Mouse (Mus musculus): ENCODE data around the gene Gjb6. TPM values are rescaled to one million over a fixed set of nuclear protein-coding genes. Genes with fewer than 3 reads are reported as not detected.

The Gjb6 gene
- total and polyA plus RNA-seq, 2 experiments from 2014 or later = 18.3 to 18.7 TPM

DNA sequence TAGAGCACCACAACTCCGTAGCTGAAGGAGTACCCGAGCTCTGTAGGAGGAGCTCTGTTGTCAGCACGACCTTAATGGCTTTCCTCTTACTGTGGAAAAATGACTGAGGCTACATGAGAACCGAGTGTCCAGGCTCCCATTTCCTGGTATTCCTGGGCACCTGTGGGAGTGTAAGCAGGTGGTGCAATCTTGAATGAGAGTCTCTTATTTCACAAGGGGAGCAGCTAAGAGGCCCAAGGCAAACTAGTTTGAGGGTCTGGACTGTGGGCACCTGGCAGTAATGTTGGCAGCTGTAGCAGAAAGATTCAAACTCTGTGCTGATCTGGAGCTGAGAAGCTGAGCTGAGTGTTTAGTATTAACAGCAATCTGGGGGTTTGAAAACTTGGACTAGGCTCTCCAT is 6.0 kb downstream of the Gjb6 start:
- no peak overlapping the region for H3K27ac ChIP-seq (ENCODE audit: low read depth, low read length)
- H3K4me2 ChIP-seq (ENCODE audit: low read depth) = no peak overlapping the region
- H3K4me1 ChIP-seq (ENCODE audit: insufficient read depth) = no peaks in the 10 kb centered on the region
- 77% methylated on average over 4 of the region's 4 CpGs for WGBS
- H3K36me3 ChIP-seq (ENCODE audit: insufficient read depth) = no peaks in the 10 kb centered on the region
- no peak for ATAC-seq
- no peak overlapping the region for H3K4me3 ChIP-seq (ENCODE audit: low read depth, low read length)
- H3K27me3 ChIP-seq (ENCODE audit: insufficient read depth, low read length) = peaks cover 7% of the 10 kb centered on the region
- no peaks in the 10 kb centered on the region for H3K9me3 ChIP-seq (ENCODE audit: low read length)
- DNase-seq = no peak
- TF ChIP-seq CTCF (IDR thresholded peaks at IDR 0.05; ENCODE audit: low read depth) = no peak
- no peak overlapping the region for H3K9ac ChIP-seq

DNA sequence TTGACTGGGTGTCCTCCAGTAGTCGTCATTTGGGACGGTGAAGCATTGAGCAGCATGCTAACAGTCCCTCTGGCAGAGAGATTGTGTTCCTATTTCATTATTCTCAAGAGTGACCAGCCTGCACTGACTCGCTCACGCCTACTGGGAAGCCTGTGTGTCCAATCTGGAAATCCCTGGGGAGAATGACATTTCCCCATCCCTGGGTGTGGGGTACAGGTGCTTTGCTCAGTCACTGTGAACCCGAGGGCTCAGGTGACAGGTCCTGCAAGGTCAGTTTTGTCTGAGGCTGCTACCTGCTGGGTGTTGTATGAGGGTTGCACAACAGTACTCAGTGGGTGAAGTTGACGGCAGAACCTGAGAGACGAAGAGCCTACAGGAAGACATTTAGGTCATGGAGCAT is 11.1 kb downstream of the Gjb6 start:
- Histone ChIP-seq H3K9me3 (ENCODE audit: low read length) (no peaks in the 10 kb centered on the region), H3K27ac (ENCODE audit: low read depth, low read length) (no peak overlapping the region), H3K9ac (no peak overlapping the region), H3K4me1 (ENCODE audit: insufficient read depth) (no peaks in the 10 kb centered on the region), H3K36me3 (ENCODE audit: insufficient read depth) (no peaks in the 10 kb centered on the region), H3K4me2 (ENCODE audit: low read depth) (no peak overlapping the region), H3K27me3 (ENCODE audit: insufficient read depth, low read length) (no peaks in the 10 kb centered on the region), H3K4me3 (ENCODE audit: low read depth, low read length) (no peak overlapping the region)
- no peak for TF ChIP-seq CTCF (IDR thresholded peaks at IDR 0.05; ENCODE audit: low read depth)
- DNase-seq = no peak
- ATAC-seq = no peak
- 82% methylated on average over 7 of the region's 7 CpGs for WGBS

DNA sequence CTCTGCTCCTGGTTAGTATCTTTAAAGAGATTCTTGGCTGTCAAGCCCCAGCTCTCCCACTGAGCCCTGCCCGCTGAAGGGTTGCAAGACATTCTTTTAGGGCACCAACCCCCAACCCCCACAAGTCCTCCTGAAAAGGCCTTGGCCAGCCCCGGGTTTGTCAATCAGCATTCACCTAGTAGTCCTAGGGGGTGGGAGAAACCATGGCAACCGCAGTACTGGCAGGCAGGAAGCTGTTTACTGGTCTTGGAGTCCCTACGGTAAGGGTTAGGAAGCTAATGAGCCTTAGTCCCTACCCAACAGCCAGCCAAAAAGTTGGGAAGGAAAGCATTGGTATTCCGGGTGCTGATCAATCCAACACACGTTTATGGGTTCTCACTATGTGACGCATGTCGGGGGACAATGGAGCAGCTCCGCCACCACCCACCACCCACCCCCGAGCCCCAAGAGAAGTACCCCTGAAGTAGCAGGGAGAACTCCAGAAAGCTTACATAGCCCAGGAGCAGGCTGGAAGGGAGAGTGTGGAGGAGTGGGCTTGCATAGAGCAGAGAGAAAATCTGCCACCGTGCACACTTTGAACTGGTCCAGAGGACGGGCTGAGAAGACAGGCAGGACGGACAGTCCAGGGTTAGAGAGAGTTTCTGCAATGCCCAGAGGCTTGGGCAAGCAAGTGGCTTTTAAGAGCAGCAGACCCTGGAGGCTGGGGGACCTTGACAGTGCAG is 17.4 kb downstream of the Gjb6 start, which contains the start of gene Gm4491:
Gene Gm4491 (minus strand): TSS at position 61 of the 722 bp plus-strand sequence.
- TF ChIP-seq CTCF (IDR thresholded peaks at IDR 0.05; ENCODE audit: low read depth) = no peak
- H3K9ac ChIP-seq = no peak within 1 kb of the TSS
- ATAC-seq = peak; percentile 93
- H3K27ac ChIP-seq (ENCODE audit: low read depth, low read length) = no peak within 1 kb of the TSS
- no peaks in the 10 kb centered on the region for H3K9me3 ChIP-seq (ENCODE audit: low read length)
- peak; percentile 34 for DNase-seq
- no peaks in the 10 kb centered on the region for H3K27me3 ChIP-seq (ENCODE audit: insufficient read depth, low read length)
- H3K4me2 ChIP-seq (ENCODE audit: low read depth) = no peak within 1 kb of the TSS; the same call in 1 of the 2 replicates
- no peak within 1 kb of the TSS for H3K4me3 ChIP-seq (ENCODE audit: low read depth, low read length)
- no peaks in the 10 kb centered on the region for H3K36me3 ChIP-seq (ENCODE audit: insufficient read depth)
- 6% methylated on average over 13 of the region's 13 CpGs for WGBS
- no peaks in the 10 kb centered on the region for H3K4me1 ChIP-seq (ENCODE audit: insufficient read depth)

DNA sequence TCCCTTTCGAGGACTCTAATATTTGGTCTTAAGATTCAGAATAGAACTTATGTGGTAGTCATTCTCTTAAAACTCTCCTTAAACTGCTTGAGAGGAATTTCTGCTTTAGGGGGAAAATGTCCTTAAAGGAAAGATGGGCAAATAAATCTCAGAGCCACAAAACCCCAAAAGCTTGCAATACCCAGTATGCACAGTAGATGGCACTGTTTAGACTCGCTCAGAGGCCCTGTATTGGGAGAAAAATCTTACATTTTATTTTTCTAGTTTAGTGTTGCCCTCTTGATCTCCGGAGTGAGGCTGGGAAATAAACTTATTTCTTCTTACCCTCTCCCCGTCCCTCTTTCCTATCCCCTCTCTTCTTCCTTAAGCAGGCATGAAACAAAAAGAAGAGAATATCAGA is 24.2 kb downstream of the Gjb6 start:
- H3K27me3 ChIP-seq (ENCODE audit: insufficient read depth, low read length) = peaks cover 34% of the 10 kb centered on the region
- no peak overlapping the region for H3K4me2 ChIP-seq (ENCODE audit: low read depth)
- ATAC-seq = peak; percentile 53
- H3K9ac ChIP-seq = no peak overlapping the region
- H3K9me3 ChIP-seq (ENCODE audit: low read length) = no peaks in the 10 kb centered on the region
- DNase-seq = peak; percentile 90
- no peaks in the 10 kb centered on the region for H3K4me1 ChIP-seq (ENCODE audit: insufficient read depth)
- H3K4me3 ChIP-seq (ENCODE audit: low read depth, low read length) = no peak overlapping the region
- peak; percentile 86 for TF ChIP-seq CTCF (IDR thresholded peaks at IDR 0.05; ENCODE audit: low read depth)
- 7% methylated on average over 4 of the region's 4 CpGs for WGBS
- no peak overlapping the region for H3K27ac ChIP-seq (ENCODE audit: low read depth, low read length)
- H3K36me3 ChIP-seq (ENCODE audit: insufficient read depth) = no peaks in the 10 kb centered on the region

DNA sequence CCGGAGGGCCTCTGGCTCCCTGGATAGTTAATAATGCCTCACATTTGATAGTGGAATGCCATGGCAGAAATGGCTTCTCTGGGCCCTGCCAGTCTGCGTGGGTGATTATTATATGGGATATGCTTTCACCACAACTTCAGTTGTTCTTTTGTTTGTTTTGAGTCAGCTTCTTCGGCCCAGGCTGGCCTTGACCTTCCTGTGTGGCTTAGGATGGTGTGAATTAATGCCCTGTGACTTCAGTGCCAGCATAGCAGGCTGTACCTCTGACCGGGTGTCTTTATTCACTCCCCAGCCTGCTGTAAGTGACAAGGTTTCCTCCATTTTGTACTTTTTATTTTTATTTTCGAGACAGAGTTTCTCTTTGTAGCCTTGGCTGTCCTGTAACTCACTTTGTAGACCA is 25.5 kb downstream of the Gjb6 start:
- Histone ChIP-seq H3K4me3 (ENCODE audit: low read depth, low read length) (no peak overlapping the region), H3K4me1 (ENCODE audit: insufficient read depth) (peaks cover 5% of the 10 kb centered on the region; the same call in 1 of the 2 replicates), H3K27me3 (ENCODE audit: insufficient read depth, low read length) (peaks cover 47% of the 10 kb centered on the region), H3K4me2 (ENCODE audit: low read depth) (no peak overlapping the region), H3K9ac (no peak overlapping the region), H3K9me3 (ENCODE audit: low read length) (no peaks in the 10 kb centered on the region), H3K36me3 (ENCODE audit: insufficient read depth) (no peaks in the 10 kb centered on the region), H3K27ac (ENCODE audit: low read depth, low read length) (no peak overlapping the region)
- no peak for TF ChIP-seq CTCF (IDR thresholded peaks at IDR 0.05; ENCODE audit: low read depth)
- no peak for ATAC-seq
- WGBS = 71% methylated on average over 5 of the region's 5 CpGs
- no peak for DNase-seq

DNA sequence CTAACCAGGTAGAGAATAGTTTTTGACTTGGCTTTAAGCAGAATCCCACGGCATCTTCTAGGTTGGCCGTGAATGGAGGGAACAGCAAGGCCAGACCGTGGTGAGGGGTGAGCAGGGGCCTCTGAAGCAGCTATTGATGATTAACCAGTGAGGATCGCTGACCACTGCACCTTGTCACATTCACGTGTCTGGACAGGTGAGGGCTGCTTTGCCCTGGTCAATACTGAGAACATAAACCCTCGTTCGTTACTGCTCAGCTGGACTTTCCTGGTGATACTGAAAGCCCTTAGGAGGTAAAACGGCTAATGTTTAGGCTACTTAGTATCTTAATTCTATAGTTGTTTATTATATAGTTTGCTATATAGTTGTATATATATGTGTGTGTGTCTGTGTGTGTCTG is 26.3 kb downstream of the Gjb6 start:
- no peak overlapping the region for H3K27ac ChIP-seq (ENCODE audit: low read depth, low read length)
- H3K4me3 ChIP-seq (ENCODE audit: low read depth, low read length) = no peak overlapping the region
- peaks cover 5% of the 10 kb centered on the region; the same call in 1 of the 2 replicates for H3K4me1 ChIP-seq (ENCODE audit: insufficient read depth)
- H3K36me3 ChIP-seq (ENCODE audit: insufficient read depth) = no peaks in the 10 kb centered on the region
- no peak overlapping the region for H3K9ac ChIP-seq
- TF ChIP-seq CTCF (IDR thresholded peaks at IDR 0.05; ENCODE audit: low read depth) = no peak
- no peak for DNase-seq
- no peak overlapping the region for H3K4me2 ChIP-seq (ENCODE audit: low read depth)
- 80% methylated on average over 8 of the region's 8 CpGs for WGBS
- H3K9me3 ChIP-seq (ENCODE audit: low read length) = no peaks in the 10 kb centered on the region
- no peak for ATAC-seq
- H3K27me3 ChIP-seq (ENCODE audit: insufficient read depth, low read length) = peaks cover 55% of the 10 kb centered on the region

DNA sequence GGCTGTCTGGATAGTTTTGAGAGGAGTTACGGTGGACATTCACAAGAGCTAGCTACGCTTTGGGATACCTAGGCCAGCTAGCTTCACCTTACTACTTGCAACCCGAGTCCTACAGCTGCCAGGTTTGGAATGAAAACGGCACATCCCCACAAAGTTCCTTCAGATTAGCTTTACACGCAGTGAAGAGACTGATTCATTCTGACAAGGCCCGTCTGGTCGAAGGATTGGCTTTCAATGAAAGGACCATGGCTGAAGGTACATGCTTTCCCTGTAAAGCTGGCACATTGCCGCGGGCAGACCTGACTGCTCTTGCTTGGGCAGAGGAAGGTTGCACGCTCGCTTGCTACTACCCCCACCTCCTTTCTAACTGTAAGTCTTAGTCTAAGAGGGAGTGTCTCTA is 27.7 kb downstream of the Gjb6 start:
- no peak overlapping the region for H3K27ac ChIP-seq (ENCODE audit: low read depth, low read length)
- no peak overlapping the region for H3K9ac ChIP-seq
- H3K27me3 ChIP-seq (ENCODE audit: insufficient read depth, low read length) = peaks cover 57% of the 10 kb centered on the region
- DNase-seq (no peak), ATAC-seq (no peak)
- H3K4me1 ChIP-seq (ENCODE audit: insufficient read depth) = peaks cover 5% of the 10 kb centered on the region; the same call in 1 of the 2 replicates
- H3K4me2 ChIP-seq (ENCODE audit: low read depth) = no peak overlapping the region
- no peak for TF ChIP-seq CTCF (IDR thresholded peaks at IDR 0.05; ENCODE audit: low read depth)
- WGBS = 47% methylated on average over 11 of the region's 11 CpGs
- no peaks in the 10 kb centered on the region for H3K36me3 ChIP-seq (ENCODE audit: insufficient read depth)
- H3K4me3 ChIP-seq (ENCODE audit: low read depth, low read length) = no peak overlapping the region
- H3K9me3 ChIP-seq (ENCODE audit: low read length) = no peaks in the 10 kb centered on the region
